Mouse (Mus musculus) midbrain, embryonic 10.5 days (tissue): ENCODE results near the gene Gtpbp2. TPM values are rescaled to one million over a fixed set of nuclear protein-coding genes. Genes with fewer than 3 reads are reported as not detected.

Source experiments
- DNase-seq: peaks from one replicate; pipeline ENCODE4 v3.0.0-alpha.2; 2017; ENCODE audit warnings: low spot score
- H3K27ac ChIP-seq: fragments of 300-500 bp; sonication (generic); replicated peaks from 2 replicates; pipeline ENCODE4 v1.5.1; 2016; ENCODE audit warnings: mild to moderate bottlenecking
- H3K27me3 ChIP-seq: fragments of 300-500 bp; sonication (generic); 2 replicates; pipeline ENCODE4 v1.6.1; 2016; ENCODE audit warnings: low read depth, mild to moderate bottlenecking; ENCODE audit not compliant: poor library complexity, severe bottlenecking
- H3K36me3 ChIP-seq: fragments of 300-500 bp; sonication (generic); 2 replicates; pipeline ENCODE4 v1.6.1; 2016; ENCODE audit warnings: mild to moderate bottlenecking, moderate library complexity
- H3K4me1 ChIP-seq: fragments of 300-500 bp; sonication (generic); 2 replicates; pipeline ENCODE4 v1.6.1; 2016
- H3K4me3 ChIP-seq: fragments of 300-500 bp; sonication (generic); 2 replicates; pipeline ENCODE4 v1.5.1; 2016; ENCODE audit warnings: mild to moderate bottlenecking, moderate library complexity
- H3K9me3 ChIP-seq: fragments of 300-500 bp; sonication (generic); replicated peaks from 2 replicates; pipeline ENCODE4 v1.6.1; 2016; ENCODE audit warnings: mild to moderate bottlenecking
- WGBS: fragments of 180-500 bp; shearing (Covaris S2); methylation state at CpG from one replicate; pipeline ENCODE4 v1.1.7; 2016; 5-methylcytosine and 5-hydroxymethylcytosine counted together
- polyA plus RNA-seq: library from polyadenylated mRNA; unstranded; fragments of >200 nt; fragmentation: Nextera tagmentation; extraction: Ambion mirVana; gene quantifications from 2 replicates; pipeline ENCODE4 v1.2.1, GENCODE M21; 2016

Gtpbp2 gene
- polyA plus RNA-seq, 1 experiment from 2014 or later = 28.2 TPM

- Histone ChIP-seq H3K36me3 (peaks cover 28% of the 10 kb centered on the region), H3K4me1 (peaks cover 32% of the 10 kb centered on the region), H3K4me3 (peak overlapping the region; percentile 89), H3K27ac (peak overlapping the region; percentile 92), H3K27me3 (no peaks in the 10 kb centered on the region), H3K9me3 (no peaks in the 10 kb centered on the region)
- DNase-seq = peak; percentile 86
- WGBS = under 1% methylated on average over 16 of the region's 16 CpGs
These were observed 656 bp upstream of the Gtpbp2 start for GRCm38 (mm10) chr17:46160090-46160662.

DNA sequence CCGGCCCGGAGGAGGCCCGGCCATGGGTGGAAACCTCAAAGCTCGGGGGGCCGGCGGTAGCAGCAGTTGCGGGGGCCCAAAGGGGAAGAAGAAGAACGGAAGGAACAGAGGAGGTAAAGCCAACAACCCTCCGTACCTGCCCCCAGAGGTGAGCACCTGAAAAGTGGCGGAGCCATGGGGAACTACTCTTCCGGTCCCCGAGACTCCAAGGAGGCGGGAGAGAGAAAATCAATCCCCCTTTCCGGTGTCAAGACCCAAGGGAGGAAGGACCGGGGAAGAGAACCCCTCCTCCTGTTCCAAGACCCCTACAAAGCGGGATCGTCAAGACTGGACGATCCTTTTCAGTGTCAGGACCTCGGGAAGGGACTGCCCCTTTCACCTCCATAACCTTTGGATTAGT, 347 bp downstream of the Gtpbp2 start:
- Histone ChIP-seq H3K4me3 (peak overlapping the region; percentile 89), H3K4me1 (peaks cover 32% of the 10 kb centered on the region), H3K27me3 (no peaks in the 10 kb centered on the region), H3K36me3 (peaks cover 38% of the 10 kb centered on the region), H3K27ac (peak overlapping the region; percentile 92), H3K9me3 (no peaks in the 10 kb centered on the region)
- WGBS = under 1% methylated on average over 19 of the region's 19 CpGs
- DNase-seq = no peak

- H3K27me3 ChIP-seq = no peaks in the 10 kb centered on the region
- 51% methylated on average over 9 of the region's 9 CpGs for WGBS
- DNase-seq = no peak
- peaks cover 32% of the 10 kb centered on the region for H3K4me1 ChIP-seq
- peak overlapping the region; percentile 89 for H3K4me3 ChIP-seq
- H3K27ac ChIP-seq = peak overlapping the region; percentile 92
- no peaks in the 10 kb centered on the region for H3K9me3 ChIP-seq
- peaks cover 43% of the 10 kb centered on the region for H3K36me3 ChIP-seq
These were observed 878 bp downstream of the Gtpbp2 start for GRCm38 (mm10) chr17:46161710-46162109.

DNA sequence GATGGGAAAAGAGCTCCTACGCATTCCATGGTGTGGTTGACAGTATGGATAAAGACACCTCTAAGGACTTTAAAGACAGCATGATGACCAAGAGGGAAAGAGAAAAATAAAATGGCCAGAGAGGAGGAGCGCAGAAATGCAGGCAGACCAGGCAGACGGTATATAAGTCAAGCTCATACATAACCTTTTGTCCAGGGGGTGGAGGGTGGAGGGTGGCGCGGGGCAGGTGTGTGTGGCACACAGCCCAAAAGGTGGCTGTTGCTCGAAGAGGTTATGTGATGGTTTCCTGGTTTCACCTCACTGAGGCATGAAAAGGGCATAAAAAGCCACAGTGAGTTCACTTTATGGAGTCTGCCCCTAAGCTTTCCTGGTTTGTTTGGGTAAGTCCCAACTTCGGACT, 1.7 kb downstream of the Gtpbp2 start:
- peaks cover 32% of the 10 kb centered on the region for H3K4me1 ChIP-seq
- 95% methylated on average over 7 of the region's 7 CpGs for WGBS
- H3K9me3 ChIP-seq = no peaks in the 10 kb centered on the region
- H3K36me3 ChIP-seq = peaks cover 51% of the 10 kb centered on the region
- no peak overlapping the region for H3K27ac ChIP-seq
- DNase-seq = no peak
- H3K4me3 ChIP-seq = peak overlapping the region; percentile 89; the same call in 1 of the 2 replicates
- no peaks in the 10 kb centered on the region for H3K27me3 ChIP-seq

DNA sequence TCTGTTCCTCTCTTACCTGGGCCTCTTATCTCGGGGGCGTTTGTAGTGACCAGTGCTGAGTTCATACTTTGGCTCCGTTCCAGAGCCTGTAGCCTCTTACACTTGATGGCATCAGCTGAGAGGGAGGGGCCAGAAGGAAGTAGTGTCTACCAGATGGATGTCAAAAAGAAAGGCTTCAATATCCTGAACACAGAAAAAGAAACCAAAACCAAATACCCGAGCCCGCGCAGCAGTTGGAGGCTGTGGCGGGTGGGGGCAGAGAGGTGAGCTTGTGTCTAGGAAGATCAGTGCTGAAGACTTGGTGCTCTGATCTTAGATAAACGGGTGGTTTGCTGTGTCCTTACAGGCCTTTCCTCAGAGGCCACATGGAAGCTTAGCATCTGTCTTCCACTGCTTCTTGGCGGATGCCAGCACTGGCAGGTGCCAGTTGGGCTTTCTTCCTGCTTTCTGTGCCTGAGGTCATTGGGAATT, 2.2 kb downstream of the Gtpbp2 start:
- H3K9me3 ChIP-seq = no peaks in the 10 kb centered on the region
- no peaks in the 10 kb centered on the region for H3K27me3 ChIP-seq
- peaks cover 56% of the 10 kb centered on the region for H3K36me3 ChIP-seq
- no peak for DNase-seq
- 89% methylated on average over 9 of the region's 9 CpGs for WGBS
- no peak overlapping the region for H3K4me3 ChIP-seq
- H3K27ac ChIP-seq = no peak overlapping the region
- H3K4me1 ChIP-seq = peaks cover 32% of the 10 kb centered on the region

- H3K4me1 ChIP-seq = peaks cover 32% of the 10 kb centered on the region
- no peak overlapping the region for H3K4me3 ChIP-seq
- DNase-seq = no peak
- H3K36me3 ChIP-seq = peaks cover 69% of the 10 kb centered on the region
- no peaks in the 10 kb centered on the region for H3K9me3 ChIP-seq
- WGBS = 93% methylated on average over 8 of the region's 8 CpGs
- H3K27me3 ChIP-seq = no peaks in the 10 kb centered on the region
- no peak overlapping the region for H3K27ac ChIP-seq
These were observed 3.5 kb downstream of the Gtpbp2 start for GRCm38 (mm10) chr17:46164301-46164700.

GRCm38 (mm10) chr17:46164791-46165190, 4.0 kb downstream of the Gtpbp2 start:
- H3K27ac ChIP-seq = no peak overlapping the region
- H3K4me1 ChIP-seq = peaks cover 27% of the 10 kb centered on the region
- peaks cover 74% of the 10 kb centered on the region for H3K36me3 ChIP-seq
- 96% methylated on average over 10 of the region's 10 CpGs for WGBS
- no peaks in the 10 kb centered on the region for H3K9me3 ChIP-seq
- H3K4me3 ChIP-seq = no peak overlapping the region
- H3K27me3 ChIP-seq = no peaks in the 10 kb centered on the region
- DNase-seq = no peak

GRCm38 (mm10) chr17:46165460-46165859, 4.6 kb downstream of the Gtpbp2 start:
- H3K36me3 ChIP-seq = peaks cover 80% of the 10 kb centered on the region
- WGBS = 92% methylated on average over 12 of the region's 12 CpGs
- H3K4me3 ChIP-seq = no peak overlapping the region
- H3K4me1 ChIP-seq = peaks cover 21% of the 10 kb centered on the region
- DNase-seq = no peak
- no peaks in the 10 kb centered on the region for H3K9me3 ChIP-seq
- no peak overlapping the region for H3K27ac ChIP-seq
- no peaks in the 10 kb centered on the region for H3K27me3 ChIP-seq

DNA sequence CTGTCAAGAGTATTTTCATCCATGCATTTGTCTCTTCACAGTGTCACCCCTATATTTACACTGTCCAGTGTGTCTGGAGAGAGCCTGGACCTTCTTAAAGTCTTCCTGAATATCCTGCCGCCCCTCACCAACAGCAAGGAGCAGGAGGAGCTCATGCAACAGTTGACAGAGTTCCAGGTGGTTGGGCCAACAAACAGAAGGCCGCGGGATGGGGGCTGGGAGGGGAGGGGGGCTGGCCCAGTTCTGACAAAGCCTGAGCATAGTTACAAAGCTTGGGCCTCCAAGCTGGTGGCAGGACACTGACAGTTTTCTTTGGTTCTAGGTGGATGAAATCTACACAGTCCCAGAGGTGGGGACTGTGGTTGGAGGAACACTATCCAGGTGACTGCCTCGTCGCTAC, 5.4 kb downstream of the Gtpbp2 start:
- Histone ChIP-seq H3K4me1 (peaks cover 21% of the 10 kb centered on the region), H3K9me3 (no peaks in the 10 kb centered on the region), H3K27me3 (no peaks in the 10 kb centered on the region), H3K36me3 (peaks cover 89% of the 10 kb centered on the region), H3K27ac (no peak overlapping the region), H3K4me3 (no peak overlapping the region)
- WGBS = 96% methylated on average over 5 of the region's 5 CpGs
- no peak for DNase-seq

GRCm38 (mm10) chr17:46167014-46167413, 6.2 kb downstream of the Gtpbp2 start:
- H3K36me3 ChIP-seq = peaks cover 95% of the 10 kb centered on the region
- DNase-seq = no peak
- peaks cover 14% of the 10 kb centered on the region for H3K4me1 ChIP-seq
- no peak overlapping the region for H3K4me3 ChIP-seq
- 88% methylated on average over 11 of the region's 11 CpGs for WGBS
- no peaks in the 10 kb centered on the region for H3K27me3 ChIP-seq
- no peaks in the 10 kb centered on the region for H3K9me3 ChIP-seq
- no peak overlapping the region for H3K27ac ChIP-seq

- Histone ChIP-seq H3K27ac (no peak overlapping the region), H3K4me3 (no peak overlapping the region), H3K9me3 (no peaks in the 10 kb centered on the region), H3K27me3 (no peaks in the 10 kb centered on the region), H3K36me3 (peaks cover 99% of the 10 kb centered on the region), H3K4me1 (peaks cover under 1% of the 10 kb centered on the region; the same call in 1 of the 2 replicates)
- 69% methylated on average over 5 of the region's 5 CpGs for whole genome bisulfite sequencing
- DNase-seq = no peak
These were observed 7.5 kb downstream of the Gtpbp2 start for GRCm38 (mm10) chr17:46168318-46168717.

DNA sequence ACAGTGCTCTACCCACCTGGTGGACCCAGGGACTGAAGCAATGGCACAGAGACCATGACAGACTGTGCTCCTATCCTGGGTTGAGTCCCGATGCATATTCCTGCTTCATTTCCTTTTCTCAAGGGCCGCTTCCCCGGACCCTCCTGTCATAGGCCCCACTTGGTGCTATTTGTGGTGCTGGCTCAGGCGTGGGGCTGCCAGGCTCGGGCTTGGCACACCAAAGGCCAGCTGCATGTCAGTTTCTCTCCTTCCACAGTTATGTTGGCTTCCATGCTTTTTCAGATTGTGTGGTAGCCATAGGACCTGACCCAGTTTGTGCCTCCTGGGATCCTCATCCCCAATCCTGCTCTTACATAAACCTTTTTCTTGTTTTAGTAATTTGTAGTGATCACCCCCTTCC, 7.9 kb downstream of the Gtpbp2 start:
- Histone ChIP-seq H3K9me3 (no peaks in the 10 kb centered on the region), H3K4me1 (no peaks in the 10 kb centered on the region), H3K36me3 (peaks cover 98% of the 10 kb centered on the region), H3K27me3 (no peaks in the 10 kb centered on the region), H3K4me3 (no peak overlapping the region), H3K27ac (no peak overlapping the region)
- no peak for DNase-seq
- 90% methylated on average over 5 of the region's 5 CpGs for WGBS

GRCm38 (mm10) chr17:46170538-46170937, 9.7 kb downstream of the Gtpbp2 start:
- DNase-seq = no peak
- WGBS = 83% methylated on average over 3 of the region's 3 CpGs
- no peak overlapping the region for H3K4me3 ChIP-seq
- H3K36me3 ChIP-seq = peaks cover 94% of the 10 kb centered on the region
- H3K27me3 ChIP-seq = no peaks in the 10 kb centered on the region
- no peaks in the 10 kb centered on the region for H3K9me3 ChIP-seq
- no peak overlapping the region for H3K27ac ChIP-seq
- H3K4me1 ChIP-seq = no peaks in the 10 kb centered on the region
